Mouse (Mus musculus): ENCODE results near the gene Crot. TPM values are rescaled to one million over a fixed set of nuclear protein-coding genes. Genes with fewer than 3 reads are reported as not detected.
A peak's percentile ranks its signal among the peaks of the same experiment; 100 is the strongest.
"Not testable (repeated sequence)": the region's sequence is repeated elsewhere in the genome, so short reads cannot be mapped to it uniquely, and the experiment has no call there.

The Crot gene
- polyA plus RNA-seq, 1 experiment from 2014 or later, result 26.3 TPM

DNA sequence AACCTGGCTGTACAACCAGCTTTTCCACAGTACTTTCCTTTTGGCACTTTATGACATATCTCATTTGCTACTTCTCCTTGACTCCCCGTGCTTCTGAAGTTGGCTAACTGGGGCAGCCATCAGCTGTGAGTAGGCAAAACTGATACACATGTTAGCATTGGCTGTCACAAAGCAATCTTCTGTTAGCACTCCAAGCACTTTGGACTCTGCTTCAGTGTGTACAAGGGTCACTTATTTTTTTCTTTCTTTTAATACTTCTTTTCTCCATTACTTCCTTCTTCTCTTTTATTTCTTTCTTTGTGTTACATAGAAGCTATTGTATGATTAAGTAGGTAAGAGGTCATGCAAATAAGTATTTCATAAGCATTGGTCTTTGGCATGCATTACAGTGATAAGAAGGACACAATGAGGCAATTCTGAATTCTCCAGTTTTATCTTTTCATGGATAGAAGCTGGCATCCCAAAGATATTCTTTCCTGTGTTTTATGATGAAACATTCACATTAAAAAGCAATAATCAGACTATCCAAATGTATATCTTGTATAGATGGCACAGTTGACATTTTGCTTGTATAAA lies 31.2 kb upstream of the Crot start:
- no peak overlapping the region for H3K9ac ChIP-seq (replicated peaks; ENCODE audit: low read depth)
- TF ChIP-seq CTCF (IDR thresholded peaks at IDR 0.05) (no peak), EP300 (IDR thresholded peaks at IDR 0.05) (no peak)
- no peaks in the 10 kb centered on the region for H3K4me1 ChIP-seq (ENCODE audit: insufficient read depth, low read depth, low read length)
- H3K27me3 ChIP-seq (replicated peaks; ENCODE audit: insufficient read depth, low read length), result no peaks in the 10 kb centered on the region
- H3K9me3 ChIP-seq (ENCODE audit: low read length), result no peaks in the 10 kb centered on the region
- H3K4me2 ChIP-seq (replicated peaks; ENCODE audit: low read depth, low read length), result no peak overlapping the region
- no peak for ATAC-seq
- H3K4me3 ChIP-seq (ENCODE audit: low read depth, low read length), result no peak overlapping the region
- 43% methylated on average over 1 of the region's 1 CpGs for WGBS
- no peaks in the 10 kb centered on the region for H3K36me3 ChIP-seq (ENCODE audit: insufficient read depth, low read length)
- H3K27ac ChIP-seq (ENCODE audit: low read length), result no peak overlapping the region
- DNase-seq (ENCODE audit: low spot score), result peak; percentile 13

- no peak for ATAC-seq
- TF ChIP-seq EP300 (IDR thresholded peaks at IDR 0.05) (no peak), CTCF (IDR thresholded peaks at IDR 0.05) (no peak)
- 50% methylated on average over 3 of the region's 3 CpGs for WGBS
- peak; percentile 6 for DNase-seq (ENCODE audit: low spot score)
- Histone ChIP-seq H3K9ac (replicated peaks; ENCODE audit: low read depth) (no peak overlapping the region), H3K4me3 (ENCODE audit: low read depth, low read length) (no peak overlapping the region), H3K36me3 (ENCODE audit: insufficient read depth, low read length) (no peaks in the 10 kb centered on the region), H3K4me2 (replicated peaks; ENCODE audit: low read depth, low read length) (no peak overlapping the region), H3K4me1 (ENCODE audit: insufficient read depth, low read depth, low read length) (no peaks in the 10 kb centered on the region), H3K27me3 (replicated peaks; ENCODE audit: insufficient read depth, low read length) (no peaks in the 10 kb centered on the region), H3K9me3 (ENCODE audit: low read length) (no peaks in the 10 kb centered on the region), H3K27ac (ENCODE audit: low read length) (no peak overlapping the region)
Observed at GRCm38 (mm10) chr5:9015352-9015751, 18.2 kb upstream of the Crot start.

DNA sequence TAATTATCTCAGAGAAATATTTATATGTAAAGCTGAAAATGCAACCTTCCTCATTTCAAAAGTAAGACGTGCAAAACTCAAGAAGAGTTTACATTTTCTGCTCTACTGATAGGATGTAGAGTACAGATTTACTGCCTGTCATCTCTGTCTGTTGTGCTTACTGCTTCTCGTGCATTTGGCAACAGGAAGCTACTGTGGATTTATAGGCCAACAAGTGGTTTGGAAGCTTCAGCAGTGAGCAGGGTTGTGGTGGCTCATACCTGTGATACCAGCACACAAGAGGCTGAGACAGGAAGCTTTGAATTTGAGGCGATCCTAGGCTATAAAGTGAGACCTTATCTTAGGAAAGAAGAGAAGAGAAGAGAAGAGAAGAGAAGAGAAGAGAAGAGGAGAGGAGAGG lies 17.6 kb upstream of the Crot start:
- 56% methylated on average over 3 of the region's 3 CpGs for WGBS
- no peak overlapping the region for H3K9ac ChIP-seq (replicated peaks; ENCODE audit: low read depth)
- no peaks in the 10 kb centered on the region for H3K36me3 ChIP-seq (ENCODE audit: insufficient read depth, low read length)
- H3K9me3 ChIP-seq (ENCODE audit: low read length), result no peaks in the 10 kb centered on the region
- no peak overlapping the region for H3K4me3 ChIP-seq (ENCODE audit: low read depth, low read length)
- TF ChIP-seq EP300 (IDR thresholded peaks at IDR 0.05), result no peak
- TF ChIP-seq CTCF (IDR thresholded peaks at IDR 0.05), result no peak
- no peak overlapping the region for H3K4me2 ChIP-seq (replicated peaks; ENCODE audit: low read depth, low read length)
- DNase-seq (ENCODE audit: low spot score), result no peak
- ATAC-seq, result no peak
- H3K4me1 ChIP-seq (ENCODE audit: insufficient read depth, low read depth, low read length), result no peaks in the 10 kb centered on the region
- H3K27ac ChIP-seq (ENCODE audit: low read length), result no peak overlapping the region
- no peaks in the 10 kb centered on the region for H3K27me3 ChIP-seq (replicated peaks; ENCODE audit: insufficient read depth, low read length)

GRCm38 (mm10) chr5:9011374-9011773 lies 14.2 kb upstream of the Crot start:
- 59% methylated on average over 8 of the region's 8 CpGs for WGBS
- no peak for DNase-seq (ENCODE audit: low spot score)
- no peaks in the 10 kb centered on the region for H3K36me3 ChIP-seq (ENCODE audit: insufficient read depth, low read length)
- no peak for TF ChIP-seq CTCF (IDR thresholded peaks at IDR 0.05)
- no peak for TF ChIP-seq EP300 (IDR thresholded peaks at IDR 0.05)
- no peak overlapping the region for H3K27ac ChIP-seq (ENCODE audit: low read length)
- H3K4me1 ChIP-seq (ENCODE audit: insufficient read depth, low read depth, low read length), result no peaks in the 10 kb centered on the region
- no peak for ATAC-seq
- H3K4me2 ChIP-seq (replicated peaks; ENCODE audit: low read depth, low read length), result no peak overlapping the region
- no peaks in the 10 kb centered on the region for H3K27me3 ChIP-seq (replicated peaks; ENCODE audit: insufficient read depth, low read length)
- no peak overlapping the region for H3K9ac ChIP-seq (replicated peaks; ENCODE audit: low read depth)
- H3K4me3 ChIP-seq (ENCODE audit: low read depth, low read length), result no peak overlapping the region
- H3K9me3 ChIP-seq (ENCODE audit: low read length), result no peaks in the 10 kb centered on the region

DNA sequence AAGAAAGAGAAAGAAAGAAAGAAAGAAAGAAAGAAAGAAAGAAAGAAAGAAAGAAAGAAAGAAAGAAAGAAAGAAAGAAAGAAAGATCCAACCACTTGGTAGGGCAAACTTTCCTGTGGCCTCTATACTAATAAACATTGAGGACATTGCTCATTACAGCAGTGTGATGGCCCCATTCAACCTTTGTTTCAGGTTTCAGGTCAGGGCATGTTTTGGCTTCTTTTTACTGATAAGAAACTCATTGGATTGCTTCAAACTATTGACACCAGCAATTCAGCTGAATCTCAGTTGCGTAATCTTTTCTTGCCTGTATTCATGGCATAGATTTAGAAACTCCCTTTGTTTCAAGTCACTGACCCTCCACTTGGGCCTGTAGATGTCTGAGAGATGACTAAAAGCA lies 13.0 kb upstream of the Crot start:
- WGBS, result 87% methylated on average over 1 of the region's 1 CpGs
- ATAC-seq, result no peak
- no peaks in the 10 kb centered on the region for H3K27me3 ChIP-seq (replicated peaks; ENCODE audit: insufficient read depth, low read length)
- H3K9ac ChIP-seq (replicated peaks; ENCODE audit: low read depth), result no peak overlapping the region
- no peak for DNase-seq (ENCODE audit: low spot score)
- TF ChIP-seq CTCF (IDR thresholded peaks at IDR 0.05) (no peak), EP300 (IDR thresholded peaks at IDR 0.05) (no peak)
- no peaks in the 10 kb centered on the region for H3K9me3 ChIP-seq (ENCODE audit: low read length)
- no peaks in the 10 kb centered on the region for H3K36me3 ChIP-seq (ENCODE audit: insufficient read depth, low read length)
- H3K4me2 ChIP-seq (replicated peaks; ENCODE audit: low read depth, low read length), result no peak overlapping the region
- no peak overlapping the region for H3K27ac ChIP-seq (ENCODE audit: low read length)
- H3K4me1 ChIP-seq (ENCODE audit: insufficient read depth, low read depth, low read length), result no peaks in the 10 kb centered on the region
- no peak overlapping the region for H3K4me3 ChIP-seq (ENCODE audit: low read depth, low read length)

DNA sequence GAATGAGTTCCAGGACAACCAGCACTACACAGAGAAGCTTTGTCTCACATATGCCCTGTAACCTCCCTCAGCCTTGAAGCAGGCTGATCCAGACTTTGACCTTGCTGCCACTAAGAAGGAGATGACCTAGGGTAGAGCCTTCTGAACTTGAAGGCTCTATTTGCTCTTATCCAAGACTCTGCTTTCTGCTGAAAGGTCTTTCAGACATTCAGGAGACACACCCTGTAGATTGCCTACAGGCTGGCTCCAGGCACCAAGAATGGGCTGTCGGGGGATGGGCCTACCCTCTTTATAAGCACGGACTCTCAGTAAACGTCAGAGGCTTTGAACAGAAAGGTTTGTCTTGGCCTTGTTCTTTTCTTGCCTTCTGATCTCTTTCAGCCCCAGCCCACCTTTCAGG lies 9.5 kb upstream of the Crot start:
- not testable (repeated sequence) for H3K4me2 ChIP-seq (replicated peaks; ENCODE audit: low read depth, low read length); H3K4me1 ChIP-seq (ENCODE audit: insufficient read depth, low read depth, low read length); H3K9me3 ChIP-seq (ENCODE audit: low read length); H3K27ac ChIP-seq (ENCODE audit: low read length); H3K4me3 ChIP-seq (ENCODE audit: low read depth, low read length); H3K36me3 ChIP-seq (ENCODE audit: insufficient read depth, low read length); ATAC-seq; DNase-seq (ENCODE audit: low spot score); H3K9ac ChIP-seq (replicated peaks; ENCODE audit: low read depth); H3K27me3 ChIP-seq (replicated peaks; ENCODE audit: insufficient read depth, low read length)
- WGBS, result 62% methylated on average over 3 of the region's 3 CpGs

DNA sequence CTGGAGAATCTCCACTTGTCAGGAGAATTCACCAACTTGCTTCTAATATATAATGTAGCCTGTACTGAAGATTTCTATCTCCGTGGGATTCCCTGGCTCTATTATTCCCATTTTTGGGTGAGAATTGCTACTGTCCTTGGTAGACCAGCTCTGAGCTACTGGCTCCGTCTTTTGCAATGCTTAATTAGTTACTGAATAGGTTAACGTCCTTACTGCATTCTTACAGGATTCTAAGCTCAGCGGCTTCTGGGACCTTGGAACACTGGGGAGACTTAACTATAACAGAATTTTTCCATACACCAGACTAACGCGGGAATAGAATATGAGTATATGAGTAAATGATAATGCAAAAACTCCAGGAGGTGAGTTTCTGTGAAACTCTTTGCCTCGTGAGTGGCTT lies 2.9 kb upstream of the Crot start:
- not testable (repeated sequence) for ATAC-seq; H3K4me3 ChIP-seq (ENCODE audit: low read depth, low read length); H3K27ac ChIP-seq (ENCODE audit: low read length); H3K36me3 ChIP-seq (ENCODE audit: insufficient read depth, low read length); DNase-seq (ENCODE audit: low spot score); H3K4me2 ChIP-seq (replicated peaks; ENCODE audit: low read depth, low read length); H3K9ac ChIP-seq (replicated peaks; ENCODE audit: low read depth); H3K9me3 ChIP-seq (ENCODE audit: low read length); H3K4me1 ChIP-seq (ENCODE audit: insufficient read depth, low read depth, low read length); H3K27me3 ChIP-seq (replicated peaks; ENCODE audit: insufficient read depth, low read length)
- WGBS, result 44% methylated on average over 7 of the region's 7 CpGs

Measured in lung, postnatal 0 days (tissue).